Mouse (Mus musculus) cerebral cortex, adult 2 months (tissue): ENCODE data around the gene Mat2a.

Source experiments
- WGBS: fragments of 180-500 bp; shearing (Covaris S2); methylation state at CpG from one replicate; pipeline ENCODE4 v1.1.7; 2018; 5-methylcytosine and 5-hydroxymethylcytosine counted together

The Mat2a gene

DNA sequence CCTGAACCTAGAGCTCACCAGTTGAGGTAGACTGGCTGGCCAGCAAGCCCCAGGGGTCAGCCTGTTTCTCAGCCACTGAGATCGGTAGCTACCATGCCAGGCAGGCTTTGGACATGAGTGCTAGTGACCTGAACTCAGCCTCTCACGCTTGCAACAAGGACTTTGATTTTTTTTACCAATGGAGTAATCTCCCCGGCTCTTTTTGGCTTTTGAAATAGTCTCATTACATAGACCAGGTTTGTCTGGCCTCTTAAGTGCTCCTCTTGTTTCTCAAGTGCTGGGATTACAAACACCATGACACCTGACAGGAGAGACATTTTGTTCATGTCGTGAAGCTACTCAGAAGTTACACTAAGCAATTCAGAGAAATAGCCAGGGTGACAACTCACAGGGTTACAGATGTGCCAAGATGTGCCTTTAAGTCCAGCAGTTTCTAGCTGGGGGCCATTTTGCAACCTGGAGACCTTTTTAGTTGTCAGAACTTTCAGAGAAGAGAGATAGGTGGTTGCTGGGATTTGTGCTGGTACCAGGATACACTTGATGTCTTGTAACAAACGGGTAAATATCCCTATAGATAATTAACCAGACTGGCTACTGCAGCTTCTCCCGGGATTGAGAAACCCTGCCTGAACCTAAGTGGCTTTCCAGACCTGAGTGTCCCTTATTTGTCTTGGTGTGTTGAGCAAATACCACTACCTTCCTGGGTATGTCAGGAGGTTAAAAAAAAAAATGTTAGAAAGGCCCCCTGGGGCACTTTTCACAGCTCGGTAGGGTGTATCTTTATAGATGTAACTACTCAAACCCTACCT lies 23.2 kb downstream of the Mat2a start:
- 83% methylated on average over 7 of the region's 7 CpGs for WGBS

DNA sequence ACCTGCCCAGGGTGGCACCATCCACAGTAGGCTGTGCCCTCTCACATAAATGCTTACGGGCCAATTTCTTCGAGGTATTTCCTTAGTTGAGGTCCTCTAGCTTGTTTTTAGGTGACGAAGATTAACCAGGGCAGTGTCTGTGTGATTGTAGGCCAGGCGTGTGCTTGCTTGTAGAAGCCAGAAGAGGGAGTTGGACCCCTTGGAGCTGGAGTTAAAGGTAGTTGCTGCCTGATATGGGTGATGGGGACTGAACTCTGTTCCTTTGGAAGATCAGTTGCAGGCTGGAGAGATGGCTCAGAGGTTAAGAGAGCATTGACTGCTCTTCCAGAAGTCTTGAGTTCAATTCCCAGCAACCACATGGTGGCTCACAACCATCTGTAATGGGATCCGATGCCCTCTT lies 24.2 kb downstream of the Mat2a start:
- WGBS = 84% methylated on average over 5 of the region's 5 CpGs

DNA sequence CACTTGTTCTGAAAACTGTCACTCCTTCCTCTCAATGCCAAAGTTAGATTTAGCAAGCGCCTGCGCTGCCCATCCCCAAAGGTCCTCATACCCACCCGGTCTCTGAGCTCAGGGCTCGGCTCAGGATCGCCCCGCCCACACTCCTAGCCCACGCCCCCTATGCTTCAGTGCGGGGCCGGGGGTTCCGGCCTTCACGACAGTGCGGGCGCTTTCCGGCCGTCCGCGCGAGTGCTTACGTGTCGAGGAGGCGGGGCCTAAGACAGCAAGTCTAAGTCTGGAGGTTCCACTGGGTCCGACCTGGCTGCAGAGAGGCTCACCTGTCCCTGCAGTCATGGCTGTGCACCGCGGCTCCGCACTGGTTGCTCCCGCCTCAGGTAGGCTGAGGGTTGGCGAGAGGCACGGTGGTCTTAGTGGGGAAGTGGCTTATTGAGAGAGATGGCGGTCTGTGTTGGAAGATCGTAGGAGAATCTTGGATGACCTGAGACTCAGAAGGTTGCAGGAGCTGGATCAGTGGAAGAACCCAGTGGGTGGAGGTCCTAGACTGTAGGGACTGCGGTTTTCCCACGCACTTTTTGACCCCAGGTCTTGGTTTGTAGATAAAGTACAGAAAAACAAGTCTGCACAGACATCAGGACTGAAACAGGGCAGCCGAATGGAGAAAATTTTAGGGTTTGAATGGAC lies 25.1 kb downstream of the Mat2a start, which contains the start of gene Ggcx:
TSS of gene Ggcx (plus strand) at position 233 of the 681 bp plus-strand sequence.
- under 1% methylated on average over 33 of the region's 33 CpGs for WGBS

DNA sequence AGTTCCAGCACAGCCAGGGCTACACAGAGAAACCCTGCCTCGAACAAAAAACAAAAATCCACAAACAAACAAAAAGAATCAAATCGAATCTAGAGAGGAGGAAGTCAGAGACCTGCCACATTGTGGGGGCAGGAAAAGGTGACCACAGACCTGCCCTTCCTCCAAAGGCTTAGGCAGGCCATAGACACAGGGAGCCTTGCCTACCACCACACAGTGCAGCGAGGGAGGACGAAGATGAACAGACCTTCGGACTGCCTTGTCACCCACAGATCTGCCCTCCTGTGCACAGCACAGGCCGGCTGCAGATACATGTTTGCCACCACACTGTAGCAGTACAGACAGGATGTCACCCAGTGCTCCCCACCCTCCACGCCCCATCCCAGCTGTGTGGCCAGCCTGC lies 28.8 kb downstream of the Mat2a start:
- WGBS = 80% methylated on average over 7 of the region's 7 CpGs

DNA sequence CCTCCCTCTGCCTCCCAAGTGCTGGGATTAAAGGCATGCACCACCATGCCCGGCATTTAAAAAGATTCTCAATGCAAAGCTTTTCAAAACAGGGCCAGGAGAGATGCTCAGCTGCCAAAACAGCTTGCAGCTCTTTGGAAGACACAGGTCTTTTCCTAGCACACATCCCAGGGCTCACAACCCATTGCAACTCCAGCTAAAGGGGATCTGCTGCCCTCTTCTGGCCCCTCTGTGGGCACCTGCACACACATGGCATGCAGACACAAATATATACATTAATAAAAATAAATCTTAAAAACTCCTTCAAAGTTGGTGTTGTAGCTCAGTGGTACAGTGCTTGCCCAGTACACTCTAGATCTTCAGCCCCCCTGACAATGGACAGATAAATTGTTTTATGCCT lies 29.4 kb downstream of the Mat2a start:
- 29% methylated on average over 1 of the region's 1 CpGs for WGBS

DNA sequence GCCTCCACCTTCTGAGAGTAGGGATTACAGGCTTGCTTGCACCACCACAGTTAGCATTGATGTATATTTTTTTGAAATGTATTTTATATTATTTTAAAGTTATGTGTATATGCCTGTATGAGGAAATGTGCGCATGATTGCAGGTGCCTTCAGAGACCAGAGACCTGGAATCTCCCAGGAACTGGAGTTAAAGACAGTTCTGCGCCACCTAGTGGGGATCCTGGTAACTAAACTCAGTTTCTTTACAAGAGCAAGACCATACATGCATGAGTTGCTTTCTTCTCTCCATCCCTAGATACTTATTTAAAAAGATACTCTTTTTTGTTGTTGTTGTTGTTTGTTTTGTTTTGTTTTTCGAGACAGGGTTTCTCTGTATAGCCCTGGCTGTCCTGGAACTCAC lies 29.8 kb downstream of the Mat2a start:
- 15% methylated on average over 3 of the region's 3 CpGs for WGBS

DNA sequence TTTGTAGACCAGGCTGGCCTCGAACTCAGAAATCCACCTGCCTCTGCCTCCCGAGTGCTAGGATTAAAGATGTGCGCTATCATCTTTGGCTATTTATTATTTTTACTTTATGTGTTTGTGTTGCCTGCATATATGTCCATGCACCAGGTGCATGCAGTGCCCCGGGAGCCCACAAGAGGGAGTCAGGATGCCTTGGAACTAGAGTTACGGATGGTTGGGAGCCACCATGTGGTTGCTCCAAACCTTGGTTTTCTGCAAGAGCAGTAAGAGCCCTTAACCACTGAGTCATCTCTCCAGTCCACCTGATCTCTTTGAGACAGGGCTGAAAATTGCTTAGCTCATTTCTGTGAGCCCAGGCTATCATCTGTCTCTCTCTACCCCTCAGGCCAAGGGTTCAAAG lies 32.2 kb downstream of the Mat2a start:
- 2% methylated on average over 5 of the region's 5 CpGs for WGBS

DNA sequence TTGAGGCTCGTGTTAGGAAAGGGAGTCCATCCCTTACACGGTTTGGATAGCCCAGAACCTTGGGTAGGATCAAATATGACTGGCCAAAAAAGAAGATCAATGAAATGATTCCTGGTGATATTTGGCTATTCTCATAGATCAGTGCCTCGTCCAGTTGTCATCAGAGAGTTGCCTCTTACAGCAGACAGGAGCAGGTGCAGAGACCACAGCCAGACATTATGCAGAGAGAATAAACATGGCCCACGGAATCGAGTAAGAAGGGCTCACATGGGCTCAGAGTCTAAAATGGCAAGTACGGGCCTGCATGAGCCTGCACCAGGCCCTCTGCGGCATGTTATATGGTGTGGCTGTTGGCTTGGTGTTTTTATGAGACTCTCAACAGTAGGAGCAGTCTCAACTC lies 34.0 kb downstream of the Mat2a start:
- WGBS = 83% methylated on average over 7 of the region's 7 CpGs

DNA sequence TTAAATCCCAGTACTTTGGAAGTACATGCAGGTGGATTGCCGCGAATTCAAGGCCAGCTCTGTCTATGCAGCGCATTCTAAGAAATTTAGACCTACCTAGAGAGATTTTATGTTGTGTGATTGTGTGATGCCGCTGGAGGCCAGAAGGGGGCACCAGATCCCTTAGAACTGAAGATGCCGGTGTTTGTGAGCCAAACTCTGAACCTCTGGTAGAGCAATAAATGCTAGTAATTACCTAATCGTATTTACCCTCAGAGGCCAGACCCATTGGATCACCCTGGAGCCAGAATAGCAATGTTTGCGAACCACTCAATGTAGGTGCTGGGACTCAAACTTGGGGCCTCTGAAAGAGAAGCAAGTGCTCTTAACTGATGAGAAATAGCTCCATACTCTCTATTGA lies 37.5 kb downstream of the Mat2a start:
- WGBS = 29% methylated on average over 7 of the region's 7 CpGs

DNA sequence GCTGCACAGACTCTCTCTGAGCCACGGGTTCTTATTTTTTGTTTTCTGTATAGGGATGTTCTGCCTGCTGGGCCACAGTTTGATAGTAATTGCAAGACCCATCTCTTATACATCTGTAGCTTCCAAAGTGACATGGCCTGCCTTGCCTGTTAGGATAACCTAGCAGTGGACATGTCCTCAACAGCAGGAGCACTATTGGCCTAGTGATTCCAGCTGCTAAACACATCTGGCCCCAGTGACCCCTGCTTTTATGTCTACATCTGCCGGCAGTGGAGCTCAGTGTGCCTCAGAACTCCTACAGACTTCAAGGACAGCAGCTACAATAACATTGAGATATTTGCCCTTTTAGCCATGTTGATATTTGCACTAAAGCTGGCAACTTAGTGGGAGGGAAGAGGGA lies 39.4 kb downstream of the Mat2a start:
- WGBS = 64% methylated on average over 2 of the region's 2 CpGs

DNA sequence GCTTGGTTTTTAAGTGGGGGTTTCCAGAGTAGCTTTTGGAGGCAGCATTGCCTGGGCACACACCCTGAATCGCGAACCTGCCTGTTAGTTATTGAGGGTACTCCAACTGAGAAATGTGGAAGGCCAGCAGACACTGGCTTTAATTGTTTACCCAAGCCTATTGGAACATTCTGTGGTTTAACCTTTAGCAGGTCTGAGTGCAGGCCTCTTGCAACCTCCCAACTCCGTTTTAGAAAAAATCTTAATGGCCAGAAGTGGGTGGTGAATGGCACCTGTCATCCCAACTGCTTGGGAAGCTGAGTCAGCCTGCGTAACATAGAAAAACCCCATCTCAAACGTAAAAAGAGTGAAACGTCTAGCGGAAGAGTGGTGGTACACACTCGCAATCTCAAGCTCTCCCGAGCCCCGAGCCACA lies 42.5 kb downstream of the Mat2a start:
- WGBS = 81% methylated on average over 10 of the region's 10 CpGs

DNA sequence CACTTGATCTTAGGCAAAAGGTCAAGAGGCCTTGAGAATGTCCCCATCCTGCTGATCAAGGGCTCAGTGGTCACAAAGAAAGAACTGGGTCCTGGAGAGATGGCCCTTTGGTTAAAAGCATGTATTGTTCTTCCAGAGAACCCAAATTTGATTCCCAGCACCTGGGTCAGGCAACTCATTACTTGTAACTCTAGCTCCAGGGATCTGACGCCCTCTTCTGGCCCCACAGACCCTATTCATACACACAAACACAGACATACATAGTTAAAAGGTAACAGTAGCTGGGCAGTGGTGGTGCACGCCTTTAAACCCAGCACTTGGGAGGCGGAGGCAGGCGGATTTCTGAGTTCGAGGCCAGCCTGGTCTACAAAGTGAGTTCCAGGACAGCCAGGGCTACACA lies 47.0 kb downstream of the Mat2a start:
- 96% methylated on average over 5 of the region's 5 CpGs for WGBS

DNA sequence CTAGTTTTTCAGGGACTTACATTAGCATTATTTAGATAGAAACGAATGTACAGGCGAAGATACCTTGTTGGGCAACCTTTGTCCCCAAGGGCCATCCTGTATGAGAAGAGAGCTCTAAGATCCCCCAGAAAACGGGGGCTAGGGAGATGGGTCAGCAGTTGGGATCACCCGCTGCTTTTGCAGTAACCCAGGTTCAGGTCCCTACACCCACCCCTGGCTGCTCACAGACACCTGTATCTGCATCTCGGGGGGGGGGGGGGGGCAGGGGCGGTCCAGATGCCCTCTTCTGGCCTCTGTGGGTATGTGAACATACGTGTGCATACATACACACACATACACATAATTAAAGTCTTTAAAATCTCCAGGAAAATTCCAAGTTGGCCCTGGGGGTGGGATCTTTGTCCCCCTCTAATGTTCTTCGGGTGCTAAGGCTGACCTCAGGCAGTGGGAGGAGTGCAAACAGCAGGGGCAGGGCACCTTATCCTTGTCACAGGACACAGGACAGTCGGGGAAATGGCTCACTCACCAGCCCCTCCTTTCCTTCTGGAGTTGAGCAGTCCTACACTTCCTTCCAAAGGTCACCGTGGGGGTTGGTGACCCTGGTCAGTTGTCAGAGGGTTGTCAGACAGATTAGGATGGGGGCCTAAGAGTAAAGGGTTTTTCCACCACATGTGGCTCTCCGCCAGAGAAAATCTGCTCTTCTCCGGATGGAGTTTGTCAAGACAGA lies 48.4 kb downstream of the Mat2a start:
- WGBS = 36% methylated on average over 12 of the region's 12 CpGs

DNA sequence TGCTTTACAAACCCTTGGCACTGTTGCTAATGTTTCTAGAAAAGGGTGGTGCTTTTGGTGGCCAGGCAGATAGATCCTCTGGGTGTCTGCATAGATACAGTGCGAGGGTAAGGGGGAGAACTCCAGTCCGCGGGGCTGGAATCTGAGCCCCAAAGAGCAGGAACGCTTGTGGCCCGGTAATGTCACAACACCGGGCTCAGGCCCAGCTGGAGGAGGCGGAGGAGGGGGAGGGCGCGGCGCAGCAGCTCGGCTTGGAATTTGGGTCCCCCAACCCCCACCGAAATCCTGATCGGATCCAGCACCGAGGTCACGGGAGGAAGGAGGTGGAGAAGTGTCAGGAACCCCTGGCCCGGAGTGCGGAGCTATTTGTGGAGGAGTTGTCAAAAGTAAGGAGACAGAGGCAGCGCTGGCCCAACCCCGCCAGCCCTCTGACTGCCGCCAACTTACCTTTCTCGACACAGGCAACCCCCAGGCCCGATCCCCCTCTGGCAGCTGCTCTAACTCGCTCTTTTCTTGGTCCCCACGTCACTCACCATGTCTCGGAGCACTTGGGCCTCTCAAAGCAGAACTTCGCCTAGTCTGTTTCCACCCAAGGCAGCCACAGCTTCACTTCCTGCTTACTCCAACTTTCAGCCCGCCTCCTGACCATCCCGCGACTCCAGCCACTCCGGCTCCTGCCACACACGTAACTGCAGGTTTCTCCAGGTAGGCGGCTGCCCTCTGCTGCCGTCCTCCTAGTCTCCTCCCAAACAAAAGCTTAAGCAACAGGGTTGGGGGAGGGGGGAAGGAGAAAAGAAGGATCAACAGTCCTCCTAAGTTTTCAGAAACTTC lies 49.2 kb downstream of the Mat2a start, which contains the start of gene Vamp8:
TSS of gene Vamp8 (minus strand) at position 763 of the 831 bp plus-strand sequence.
- WGBS = 4% methylated on average over 33 of the region's 33 CpGs

DNA sequence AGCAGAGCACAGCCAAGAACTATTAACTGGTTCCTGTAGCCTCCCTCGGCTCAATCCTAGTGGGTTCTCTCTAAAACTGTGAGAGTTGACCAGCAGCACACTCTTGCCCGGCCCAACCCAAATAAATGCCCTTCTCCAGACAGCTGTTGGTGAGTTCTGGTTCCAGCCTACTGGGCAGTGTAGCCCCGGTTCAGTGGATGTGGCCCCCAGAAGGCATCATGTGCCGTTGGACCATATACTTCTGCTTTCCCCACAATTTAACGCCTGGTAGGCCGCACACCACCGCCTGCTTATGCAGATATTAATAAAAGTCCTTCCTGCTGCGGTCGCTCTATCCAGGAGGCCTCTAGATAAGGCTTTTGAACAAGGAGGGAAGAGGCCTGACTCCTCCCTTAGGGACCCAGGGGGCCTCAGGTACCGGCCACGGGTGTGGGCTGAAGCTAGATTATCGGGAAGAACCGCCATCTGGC lies 49.9 kb downstream of the Mat2a start:
- WGBS = 45% methylated on average over 13 of the region's 13 CpGs

DNA sequence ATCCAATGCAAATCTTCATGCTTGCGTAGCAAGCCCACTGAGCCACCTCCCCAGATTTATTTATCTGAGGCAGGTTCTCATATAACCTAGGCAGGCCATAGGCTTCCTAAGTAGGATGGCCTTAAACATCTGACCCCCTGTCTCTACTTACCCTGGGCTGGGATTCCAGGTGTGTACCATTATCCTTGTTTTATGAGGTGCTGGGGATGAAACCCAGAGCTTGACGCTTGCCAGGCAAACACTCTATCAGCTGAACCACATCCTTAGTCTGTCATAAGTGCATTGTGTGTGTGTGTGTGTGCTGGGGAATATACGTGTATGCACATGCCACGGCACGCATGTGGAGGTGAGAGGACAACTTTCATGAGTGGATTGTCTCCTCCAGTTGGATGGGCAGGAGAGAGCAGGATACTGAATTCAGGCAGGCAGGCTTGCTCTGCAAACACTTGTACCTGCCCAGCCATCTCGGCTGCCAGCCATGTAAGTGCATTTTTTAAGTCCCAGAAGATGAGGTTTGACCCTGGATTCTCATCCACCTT lies 50.5 kb downstream of the Mat2a start:
- 94% methylated on average over 6 of the region's 6 CpGs for WGBS

DNA sequence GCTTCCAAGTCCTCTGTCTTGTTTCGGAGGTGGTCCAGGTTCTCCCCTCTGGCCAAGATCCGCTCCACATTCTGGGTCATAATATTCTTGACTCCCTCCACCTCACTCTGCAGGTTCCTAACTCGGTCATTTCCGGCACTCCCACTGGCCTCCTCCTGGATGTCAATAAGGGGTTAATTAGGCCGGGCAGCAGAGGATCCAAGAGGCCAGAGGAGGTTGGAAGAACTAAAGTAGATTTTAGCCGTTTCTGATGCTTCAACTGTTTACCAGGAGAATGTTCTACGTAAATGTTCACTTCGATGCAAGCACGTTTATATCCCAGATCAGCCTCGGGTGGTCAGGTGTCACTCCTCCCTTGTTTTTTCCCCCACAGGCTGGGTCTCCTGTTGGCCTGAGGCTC lies 51.1 kb downstream of the Mat2a start:
- 73% methylated on average over 10 of the region's 10 CpGs for WGBS

DNA sequence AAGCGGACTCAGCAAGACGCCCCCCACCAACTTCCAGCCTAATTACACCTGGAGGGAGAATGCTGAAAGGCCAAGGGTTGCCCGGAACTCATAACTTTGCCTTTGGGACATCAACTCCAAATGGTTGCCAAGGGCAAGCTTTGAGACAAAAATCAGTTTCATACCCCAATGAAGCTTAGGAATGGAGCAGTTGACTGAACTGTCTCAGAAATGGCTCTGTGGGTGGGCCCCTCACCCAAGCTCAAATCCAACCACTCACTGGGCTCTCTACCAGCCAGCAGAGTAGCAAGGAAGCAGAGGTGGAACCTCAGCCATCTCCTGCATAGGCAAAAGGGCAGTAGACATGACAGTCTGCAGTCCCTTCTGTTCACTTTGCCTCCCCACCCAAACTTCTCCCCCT lies 51.5 kb downstream of the Mat2a start:
- 87% methylated on average over 3 of the region's 3 CpGs for WGBS

DNA sequence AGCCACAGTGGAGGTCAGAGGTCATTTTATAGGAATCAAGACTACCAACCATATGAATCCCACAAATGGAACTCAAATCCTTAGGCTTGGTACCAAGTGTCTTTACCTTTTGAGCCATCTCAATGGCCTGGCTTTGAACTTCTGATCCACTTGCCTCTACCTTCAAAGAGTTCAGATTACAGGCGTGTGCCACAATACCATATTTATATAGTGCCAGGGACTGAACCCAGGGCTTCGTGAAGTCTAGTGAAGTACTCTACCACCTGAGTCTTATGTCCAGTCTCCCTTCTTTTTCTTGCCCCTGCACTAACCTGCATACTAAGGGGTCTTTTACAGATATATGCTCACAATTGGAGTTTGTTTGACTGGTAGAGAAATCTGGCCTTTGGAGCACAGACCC lies 52.8 kb downstream of the Mat2a start:
- WGBS = 96% methylated on average over 2 of the region's 2 CpGs

DNA sequence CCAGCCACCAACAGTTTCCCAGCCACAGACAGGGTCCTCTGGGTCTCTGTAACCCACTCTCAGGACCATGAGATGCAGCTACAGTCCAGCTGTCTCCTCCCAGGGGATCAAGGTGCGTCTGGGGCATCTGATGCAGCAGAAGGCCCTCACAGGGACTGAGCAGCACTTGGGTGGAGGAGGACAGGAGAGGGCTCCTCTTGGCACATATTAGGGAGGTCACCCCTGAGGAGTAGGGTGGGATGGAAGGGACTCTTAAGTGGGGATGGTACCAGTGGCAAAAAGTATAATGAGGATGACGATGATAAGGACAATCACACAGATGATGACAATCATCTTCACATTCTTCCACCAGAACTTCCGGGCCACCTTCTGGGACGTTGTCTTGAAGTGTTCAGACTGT lies 54.1 kb downstream of the Mat2a start:
- WGBS = 93% methylated on average over 4 of the region's 4 CpGs

DNA sequence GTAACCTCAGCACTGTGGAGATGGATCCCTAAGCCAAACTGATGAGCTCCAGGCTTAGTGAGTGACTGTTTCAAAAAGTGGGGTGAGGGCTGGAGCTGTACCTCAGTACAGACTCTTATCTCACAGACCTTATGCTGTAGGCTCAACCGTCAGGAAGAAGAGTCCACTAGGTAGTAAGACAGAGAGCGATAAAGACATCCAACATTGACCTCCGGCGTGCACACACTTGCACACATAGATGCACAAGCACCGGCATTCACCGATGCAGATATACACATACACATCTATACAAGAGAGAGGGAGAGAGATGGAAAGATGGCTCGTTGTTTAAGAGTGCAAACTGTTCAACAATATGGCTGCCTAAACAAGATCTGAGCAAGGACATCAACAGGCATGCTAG lies 55.4 kb downstream of the Mat2a start:
- WGBS = 94% methylated on average over 7 of the region's 7 CpGs
